Mouse (Mus musculus): ENCODE measurements around the gene Ifi47.

- TF ChIP-seq POLR2A (IDR thresholded peaks at IDR 0.05; ENCODE audit: borderline replicate concordance, control insufficient read depth, low read depth, low read length) (no peak), CTCF (IDR thresholded peaks at IDR 0.05; ENCODE audit: control insufficient read depth, insufficient read depth, low read length) (no peak)
These were observed 17.7 kb downstream of the Ifi47 start for GRCm38 (mm10) chr11:49093861-49094660.
